ENCODE assay signal across 21 mouse cellular contexts in genomic region chr2:149925911-149926310, GRCm38 (mm10).
DNase-seq lines count a peak whose midpoint lies in the region; ATAC-seq lines count a peak whose summit lies in the region.
"Had no signal": no experiment of that assay in that cellular context is flagged by ENCODE, and none has a peak within 500 bp of the region (broad histone marks: within the 10 kb centered on the region; RNA-seq: fewer than 3 reads in every experiment).

No protein-coding gene starts in this region.

- no peaks in the 10 kb centered on the region for H3K27me3 ChIP-seq in forebrain, embryonic 15.5 days
- H3K27me3 ChIP-seq in forebrain, embryonic 10.5 days (ENCODE audit: poor library complexity, severe bottlenecking), result no peaks in the 10 kb centered on the region
- H3K27me3 ChIP-seq in midbrain, embryonic 11.5 days (ENCODE audit: control insufficient read depth, insufficient read depth, low read length), result no peaks in the 10 kb centered on the region
- H3K27me3 ChIP-seq in midbrain, embryonic 16.5 days (ENCODE audit: control insufficient read depth, insufficient read depth, low read depth, low read length), result no peaks in the 10 kb centered on the region
- H3K27me3 ChIP-seq: embryonic facial prominence, embryonic 12.5 days; forebrain, embryonic 12.5 days; Patski had no signal

- 0 out of 2 replicates have a peak, but pooled peaks have one; percentile 26 for ATAC-seq in forebrain, embryonic 15.5 days (replicated peaks)
- no peak for ATAC-seq in midbrain, embryonic 11.5 days (ENCODE audit: low FRiP score)
- no peak for ATAC-seq in midbrain, embryonic 16.5 days
- ATAC-seq: activated CD4-positive, CD25-positive, alpha-beta regulatory T cell, adult 4 months; CD4-positive, CD25-positive, alpha-beta regulatory T cell, adult 4 months; forebrain, postnatal 0 days; Patski had no signal

- H3K4me1 ChIP-seq in forebrain, embryonic 15.5 days, result no peaks in the 10 kb centered on the region
- no peaks in the 10 kb centered on the region for H3K4me1 ChIP-seq in forebrain, embryonic 10.5 days
- H3K4me1 ChIP-seq in midbrain, embryonic 11.5 days (ENCODE audit: control insufficient read depth, insufficient read depth, low read length), result no peaks in the 10 kb centered on the region
- no peaks in the 10 kb centered on the region; the same call in 1 of the 2 replicates for H3K4me1 ChIP-seq in midbrain, embryonic 16.5 days (ENCODE audit: control insufficient read depth, insufficient read depth, low read length)
- H3K4me1 ChIP-seq: forebrain, embryonic 12.5 days had no signal

- no peak for DNase-seq in forebrain, embryonic 10.5 days (ENCODE audit: extremely low spot score, low spot score)
- DNase-seq in midbrain, embryonic 11.5 days (ENCODE audit: low spot score, missing footprints), result peak; percentile 53
- no peak for DNase-seq in right cerebral cortex, postnatal 14 days
- DNase-seq: adrenal gland, adult 8-10 months; adrenal gland, postnatal 14 days; adrenal gland, postnatal 36 days; B cell, adult 2 months; cerebellum, adult 11-12 months; cerebellum, adult 9-10 months; cerebellum, postnatal 10 days; cerebellum, postnatal 25 days; forebrain, postnatal 0 days had no signal

- 89% methylated on average over 2 of the region's 2 CpGs for WGBS in forebrain, embryonic 15.5 days
- WGBS in forebrain, embryonic 10.5 days, result 97% methylated on average over 2 of the region's 2 CpGs
- 89% methylated on average over 2 of the region's 2 CpGs for WGBS in midbrain, embryonic 11.5 days
- WGBS in midbrain, embryonic 16.5 days, result 90% methylated on average over 2 of the region's 2 CpGs

- H3K9ac ChIP-seq in forebrain, embryonic 15.5 days (replicated peaks), result no peak overlapping the region
- no peak overlapping the region for H3K9ac ChIP-seq in midbrain, embryonic 11.5 days (ENCODE audit: low read length)
- no peak overlapping the region for H3K9ac ChIP-seq in midbrain, embryonic 16.5 days (ENCODE audit: low read depth, low read length)
- H3K9ac ChIP-seq: embryonic facial prominence, embryonic 12.5 days; forebrain, embryonic 12.5 days; forebrain, postnatal 0 days had no signal

- no peaks in the 10 kb centered on the region for H3K36me3 ChIP-seq in forebrain, embryonic 15.5 days
- H3K36me3 ChIP-seq in forebrain, embryonic 10.5 days (replicated peaks), result no peaks in the 10 kb centered on the region
- no peaks in the 10 kb centered on the region for H3K36me3 ChIP-seq in midbrain, embryonic 11.5 days (ENCODE audit: control insufficient read depth, insufficient read depth, low read length)
- no peaks in the 10 kb centered on the region for H3K36me3 ChIP-seq in midbrain, embryonic 16.5 days (ENCODE audit: control insufficient read depth, insufficient read depth, low read length)
- H3K36me3 ChIP-seq: embryonic facial prominence, embryonic 10.5 days; embryonic facial prominence, embryonic 12.5 days; forebrain, embryonic 12.5 days; G1E had no signal

- no peak overlapping the region for H3K27ac ChIP-seq in forebrain, embryonic 15.5 days (replicated peaks)
- no peak overlapping the region for H3K27ac ChIP-seq in forebrain, embryonic 10.5 days
- H3K27ac ChIP-seq in midbrain, embryonic 11.5 days (ENCODE audit: low read depth, low read length), result no peak overlapping the region
- no peak overlapping the region for H3K27ac ChIP-seq in midbrain, embryonic 16.5 days (ENCODE audit: low read length)
- H3K27ac ChIP-seq: embryonic facial prominence, embryonic 10.5 days; embryonic facial prominence, embryonic 12.5 days; forebrain, embryonic 12.5 days had no signal

- no peak overlapping the region for H3K4me3 ChIP-seq in forebrain, embryonic 15.5 days
- no peak overlapping the region for H3K4me3 ChIP-seq in forebrain, embryonic 10.5 days
- no peak overlapping the region for H3K4me3 ChIP-seq in midbrain, embryonic 11.5 days (ENCODE audit: low read depth, low read length)
- H3K4me3 ChIP-seq in midbrain, embryonic 16.5 days (ENCODE audit: low read depth, low read length), result no peak overlapping the region
- H3K4me3 ChIP-seq: embryonic facial prominence, embryonic 10.5 days; embryonic facial prominence, embryonic 12.5 days; forebrain, embryonic 12.5 days had no signal

- no peak overlapping the region for H3K4me2 ChIP-seq in forebrain, embryonic 15.5 days (replicated peaks)
- no peak overlapping the region for H3K4me2 ChIP-seq in midbrain, embryonic 11.5 days
- no peak overlapping the region for H3K4me2 ChIP-seq in midbrain, embryonic 16.5 days (ENCODE audit: low read length)
- H3K4me2 ChIP-seq: embryonic facial prominence, embryonic 12.5 days; forebrain, embryonic 12.5 days had no signal

- no peaks in the 10 kb centered on the region for H3K9me3 ChIP-seq in forebrain, embryonic 15.5 days
- no peaks in the 10 kb centered on the region for H3K9me3 ChIP-seq in forebrain, embryonic 10.5 days
- H3K9me3 ChIP-seq in midbrain, embryonic 11.5 days (ENCODE audit: control insufficient read depth, low read length), result no peaks in the 10 kb centered on the region
- no peaks in the 10 kb centered on the region for H3K9me3 ChIP-seq in midbrain, embryonic 16.5 days (replicated peaks; ENCODE audit: control insufficient read depth, low read length, poor library complexity, severe bottlenecking)
- H3K9me3 ChIP-seq: embryonic facial prominence, embryonic 10.5 days; embryonic facial prominence, embryonic 12.5 days; forebrain, embryonic 12.5 days had no signal
